Mouse (Mus musculus): Measurements from ENCODE around the gene Smurf2. TPM values are rescaled to one million over a fixed set of nuclear protein-coding genes. Genes with fewer than 3 reads are reported as not detected.

The Smurf2 gene
- 10.0 and 14.1 TPM in 2 replicates for polyA plus RNA-seq (2012; rRNA removed)

DNA sequence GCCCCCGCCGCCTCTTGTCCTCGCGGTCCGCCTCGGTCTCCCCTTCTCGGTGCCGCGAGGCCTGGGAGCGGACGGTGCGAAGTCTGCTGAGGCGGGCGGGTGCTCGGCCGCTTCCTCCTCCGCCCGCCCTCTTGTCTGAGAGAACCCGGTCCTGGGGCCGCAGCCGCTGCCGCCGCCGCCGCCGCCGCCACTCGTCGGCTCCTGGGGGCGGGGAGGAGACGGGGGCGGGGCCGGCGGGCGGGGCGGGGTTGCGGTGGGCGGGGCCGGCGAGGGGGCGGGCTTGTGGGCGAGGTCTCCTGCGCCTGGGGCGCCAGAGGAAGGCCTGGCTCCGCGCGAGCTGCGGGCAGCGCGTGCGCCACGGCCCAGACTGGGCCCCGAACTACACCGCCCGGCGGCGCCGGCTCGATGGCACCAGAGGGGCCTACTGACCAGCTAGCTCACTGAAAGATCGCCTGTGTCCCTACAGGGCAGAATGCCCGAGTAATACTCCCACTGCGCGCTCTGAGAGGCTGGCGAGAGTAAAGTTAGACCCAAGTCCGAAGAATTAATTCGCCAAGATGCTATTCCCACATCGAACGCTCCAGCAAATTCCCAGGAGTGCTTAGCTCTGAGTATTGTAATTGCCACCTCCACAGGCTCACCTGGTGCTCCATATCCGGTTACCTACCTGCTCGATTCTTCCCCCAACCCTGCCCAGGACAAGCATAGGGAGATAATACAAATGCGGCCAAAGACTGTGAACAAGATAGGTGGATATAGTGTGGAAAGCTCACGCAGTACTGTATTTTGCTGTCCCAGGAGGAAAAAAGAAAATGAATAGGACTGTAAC lies at the start of gene Smurf2:
Gene Smurf2, minus strand, starts transcription at position 165 of the 829 bp plus-strand sequence.
- DNase-seq (ENCODE audit: low read depth): no peak

- no peak for DNase-seq (ENCODE audit: low read depth)
Measured at GRCm38 (mm10) chr11:106969798-106970197, 49.3 kb upstream of the Smurf2 start.

DNA sequence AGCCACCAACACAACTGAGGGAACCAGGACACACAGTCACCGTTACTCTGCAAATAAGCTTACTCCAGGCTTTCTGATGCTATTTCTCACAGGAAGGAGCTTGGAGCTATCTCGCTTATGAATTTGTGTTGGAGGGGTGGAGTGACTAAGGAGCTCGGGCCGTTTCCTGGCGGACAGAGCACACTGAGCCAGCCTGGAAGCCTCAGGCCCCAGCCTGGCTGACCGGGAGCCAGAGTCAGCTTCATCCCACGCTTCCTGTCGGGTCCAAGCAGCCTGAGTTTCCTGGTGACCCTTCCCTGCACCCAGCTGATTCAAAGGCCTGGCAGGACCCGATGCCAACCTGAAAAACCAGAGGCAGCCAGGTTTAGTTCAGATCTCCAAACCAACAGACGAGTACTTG lies 47.1 kb upstream of the Smurf2 start:
- no peak for DNase-seq (ENCODE audit: low read depth)

GRCm38 (mm10) chr11:106965881-106966280 lies 45.4 kb upstream of the Smurf2 start:
- no peak for DNase-seq (ENCODE audit: low read depth)

- no peak for DNase-seq (ENCODE audit: low read depth)
Measured at GRCm38 (mm10) chr11:106962310-106962709, 41.8 kb upstream of the Smurf2 start.

DNA sequence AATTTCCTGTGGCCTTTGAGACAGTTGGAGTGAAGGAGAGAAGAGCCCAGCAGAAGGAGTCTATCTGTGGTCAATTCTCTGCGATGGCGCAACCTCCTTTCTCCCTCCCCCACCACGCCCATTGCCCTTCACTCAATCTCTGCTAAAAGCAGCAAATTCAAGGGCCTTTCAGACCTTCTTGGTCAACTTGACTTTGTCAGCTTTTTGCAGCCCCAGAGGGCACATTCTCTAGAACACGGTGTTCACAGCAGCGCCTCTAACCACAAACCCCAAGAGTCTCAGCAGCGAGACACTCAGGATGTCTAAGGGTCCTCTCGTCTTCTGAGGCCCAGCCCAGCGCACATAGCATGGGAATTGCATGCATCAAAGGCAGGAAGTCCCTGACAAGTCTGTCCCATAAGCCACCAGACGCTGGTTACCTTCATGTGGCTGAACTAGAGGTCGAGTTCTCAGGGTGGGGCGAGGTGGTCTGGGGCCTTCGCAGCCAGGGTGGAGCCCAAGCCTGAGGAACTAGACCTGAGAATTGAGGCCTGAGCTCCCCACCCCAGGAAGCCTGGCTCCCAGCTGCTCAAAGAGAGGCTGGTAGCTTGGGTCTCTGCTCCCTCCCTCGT lies 41.1 kb upstream of the Smurf2 start:
- DNase-seq (ENCODE audit: low read depth): no peak

GRCm38 (mm10) chr11:106959121-106959520 lies 38.6 kb upstream of the Smurf2 start:
- no peak for DNase-seq (ENCODE audit: low read depth)

DNA sequence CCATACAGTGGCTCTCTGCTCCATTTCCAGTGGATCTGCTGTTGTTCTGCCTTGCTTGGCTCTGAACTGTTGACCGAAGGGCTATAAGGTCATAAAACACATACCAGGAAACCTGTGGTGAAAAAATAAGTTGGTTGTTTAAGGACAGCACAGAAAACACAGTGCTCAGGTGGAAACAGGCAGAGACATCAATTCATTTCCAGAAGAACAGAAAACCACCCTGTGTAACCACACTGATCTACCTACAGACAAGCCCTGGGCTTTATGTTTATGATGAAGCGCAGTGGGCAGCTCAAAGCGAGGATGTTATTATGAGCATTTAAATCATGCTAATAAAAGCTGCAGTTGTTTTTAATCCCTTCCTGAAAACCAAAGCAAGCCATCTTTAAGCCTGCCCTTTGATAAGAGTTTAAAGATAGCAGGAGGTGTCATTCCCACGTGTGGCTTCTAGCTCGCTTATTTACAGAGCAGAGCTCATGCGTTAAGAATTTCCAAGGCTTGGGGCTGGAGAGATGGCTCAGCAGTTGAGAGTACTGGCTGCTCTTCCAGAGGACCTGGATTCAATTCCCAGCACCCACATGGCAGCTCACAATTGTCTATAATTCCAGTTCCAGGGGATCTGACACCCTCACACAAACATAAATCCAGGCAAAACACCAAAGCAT lies 38.0 kb upstream of the Smurf2 start:
- DNase-seq (ENCODE audit: low read depth): no peak

GRCm38 (mm10) chr11:106957271-106957980 lies 36.9 kb upstream of the Smurf2 start:
- DNase-seq (ENCODE audit: low read depth): no peak

DNA sequence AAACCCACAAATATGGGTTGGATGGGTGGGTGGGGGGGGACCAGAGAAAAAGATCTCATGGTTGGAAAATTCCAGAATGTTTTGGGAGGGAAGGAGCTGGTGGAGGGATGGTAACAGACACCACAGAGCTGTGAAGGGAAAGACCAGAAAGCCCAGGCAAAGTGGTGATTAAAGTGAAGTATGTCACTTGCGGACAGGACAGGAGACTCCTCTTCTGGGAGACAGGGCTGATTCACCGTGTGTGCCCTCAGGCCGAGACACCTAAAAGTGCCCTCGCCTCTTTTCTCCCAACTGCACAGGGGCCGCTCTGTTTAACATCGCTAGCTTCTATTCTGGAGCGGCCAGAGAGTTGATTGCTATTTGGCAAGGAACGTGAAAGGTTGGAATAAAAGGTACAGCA lies 34.1 kb upstream of the Smurf2 start:
- DNase-seq (ENCODE audit: low read depth): no peak

GRCm38 (mm10) chr11:106954116-106954515 lies 33.6 kb upstream of the Smurf2 start:
- no peak for DNase-seq (ENCODE audit: low read depth)

- no peak for DNase-seq (ENCODE audit: low read depth)
Measured at GRCm38 (mm10) chr11:106937306-106937705, 16.8 kb upstream of the Smurf2 start.

- DNase-seq (ENCODE audit: low read depth): no peak
Measured at GRCm38 (mm10) chr11:106930366-106930765, 9.9 kb upstream of the Smurf2 start.

GRCm38 (mm10) chr11:106928935-106929334 lies 8.4 kb upstream of the Smurf2 start:
- no peak for DNase-seq (ENCODE audit: low read depth)

- no peak for DNase-seq (ENCODE audit: low read depth)
Measured at GRCm38 (mm10) chr11:106927950-106928349, 7.4 kb upstream of the Smurf2 start.

- no peak for DNase-seq (ENCODE audit: low read depth)
Measured at GRCm38 (mm10) chr11:106927226-106927625, 6.7 kb upstream of the Smurf2 start.

GRCm38 (mm10) chr11:106926732-106927131 lies 6.2 kb upstream of the Smurf2 start:
- DNase-seq (ENCODE audit: low read depth): no peak

DNA sequence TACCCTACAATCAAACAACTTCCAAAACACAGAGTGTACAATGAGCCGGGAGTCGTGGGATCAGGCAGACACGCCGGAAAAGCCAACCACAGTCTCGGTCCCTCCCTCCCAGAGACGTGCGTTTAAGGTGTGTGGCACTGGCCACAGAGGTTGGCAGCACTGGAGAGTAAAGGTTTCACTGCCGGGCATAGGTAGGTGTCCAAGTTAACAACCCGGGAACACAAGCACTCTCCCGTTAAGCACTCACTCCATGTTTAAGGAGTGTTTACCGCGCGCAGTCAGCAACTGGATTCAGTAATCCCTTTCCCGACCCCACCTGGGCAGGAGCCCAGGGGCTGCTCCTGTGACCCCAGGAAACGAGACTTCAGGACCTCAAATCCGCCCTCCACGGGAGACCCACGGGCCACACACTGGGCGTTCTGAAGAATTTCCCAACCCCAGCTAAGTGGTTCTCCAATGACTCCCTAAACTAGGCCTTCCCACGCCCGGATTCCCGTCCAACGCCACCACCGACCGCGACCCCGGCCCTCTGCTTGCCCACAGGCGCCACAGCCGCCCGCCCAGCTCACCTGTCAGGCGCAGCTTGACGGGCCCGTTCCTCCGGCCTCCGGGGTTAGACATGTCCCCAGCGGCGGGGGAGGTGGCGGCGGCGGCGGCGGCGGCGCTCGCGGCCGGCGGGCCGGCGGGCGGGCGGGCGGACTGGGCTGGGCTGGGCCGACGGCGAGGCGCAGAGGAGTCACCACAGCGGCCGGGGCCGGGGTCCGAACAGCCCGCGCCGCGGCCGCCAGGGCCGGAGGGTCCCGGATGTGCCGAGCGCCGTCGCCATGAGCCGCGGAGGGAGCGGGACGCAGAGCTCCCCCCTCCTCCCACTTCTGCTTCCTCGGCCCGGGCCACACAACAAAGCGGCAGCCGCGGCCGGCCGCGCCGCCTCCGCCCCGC lies 634 bp downstream of the Smurf2 start:
- DNase-seq (ENCODE audit: low read depth): no peak

DNA sequence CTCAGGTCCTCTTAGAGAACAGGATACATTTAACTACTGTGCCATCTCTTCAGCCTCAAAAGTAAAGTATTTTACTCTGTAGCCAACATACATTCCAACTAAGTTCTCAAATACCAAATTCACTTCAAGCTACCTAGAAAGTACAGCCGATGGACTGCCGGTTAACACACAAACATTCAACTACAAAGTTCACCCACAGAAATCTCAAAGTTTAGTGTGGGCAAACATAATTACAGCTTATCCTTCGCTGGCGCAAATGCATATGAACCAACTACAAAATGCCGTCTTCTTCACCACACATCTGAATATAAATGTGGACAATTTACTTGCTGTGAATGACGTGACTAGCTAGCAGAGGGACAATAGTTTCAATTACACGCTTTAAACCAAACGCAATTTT lies 1.6 kb downstream of the Smurf2 start:
- no peak for DNase-seq (ENCODE audit: low read depth)

GRCm38 (mm10) chr11:106911257-106911656 lies 9.3 kb downstream of the Smurf2 start:
- no peak for DNase-seq (ENCODE audit: low read depth)

DNA sequence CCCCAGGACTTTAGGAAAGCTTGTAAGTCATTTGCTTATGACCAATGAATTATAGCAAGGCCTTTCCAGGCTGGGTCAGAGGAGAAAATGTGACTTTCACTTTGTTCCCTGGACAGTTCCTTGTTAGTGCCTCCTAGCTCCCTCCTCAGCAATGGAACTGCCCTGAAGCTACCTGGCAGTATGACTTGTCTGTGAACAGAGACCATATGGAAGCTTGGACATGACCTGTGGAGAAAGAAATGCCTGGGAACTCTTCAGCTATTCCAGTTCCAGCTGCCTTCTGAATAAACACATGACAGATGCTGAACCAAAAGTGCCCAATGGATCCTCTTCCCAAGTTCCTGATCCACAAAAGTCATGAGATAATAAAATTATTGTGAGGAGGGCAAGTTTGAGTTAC lies 12.5 kb downstream of the Smurf2 start:
- no peak for DNase-seq (ENCODE audit: low read depth)
